Mouse (Mus musculus): Measurements from ENCODE around the gene Ap3b1.

Gene Ap3b1

DNA sequence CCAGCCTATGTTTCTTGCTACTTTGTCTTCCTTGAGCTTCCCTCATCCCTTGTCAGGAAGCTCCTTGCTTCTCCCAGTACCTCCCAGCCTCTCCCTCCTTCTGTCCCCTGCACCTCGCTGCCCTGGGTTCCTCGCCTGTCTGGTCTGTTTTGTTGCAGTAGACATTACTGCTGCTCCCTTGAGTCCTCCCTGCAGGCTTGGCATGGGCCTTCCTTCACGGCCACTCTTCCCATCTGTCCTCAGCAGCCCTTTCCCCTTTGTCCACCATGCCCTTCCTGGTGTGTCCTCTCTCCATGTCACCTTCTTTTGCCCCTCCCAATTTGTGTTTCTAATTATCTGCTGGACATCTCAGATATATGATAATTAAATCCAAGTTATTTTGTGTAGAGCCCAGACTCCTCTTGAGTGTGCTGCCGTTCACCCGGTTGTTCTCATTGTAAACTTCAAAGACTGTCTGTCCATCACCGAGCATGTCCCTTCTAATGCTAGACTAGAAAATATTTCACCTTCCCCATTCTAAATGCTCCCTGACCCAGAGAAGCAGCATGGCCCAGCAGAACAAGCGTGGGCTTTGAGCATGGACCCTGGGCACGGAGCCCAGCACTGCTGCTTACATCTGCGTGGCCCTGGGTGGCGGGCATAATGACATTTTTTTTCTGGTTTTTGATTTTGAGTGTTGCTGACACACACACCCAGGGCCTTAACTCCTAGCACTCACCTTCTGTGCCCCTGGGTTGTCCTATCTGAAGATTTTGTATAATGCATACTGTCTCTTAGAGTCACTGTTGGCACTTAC, 181.3 kb downstream of the Ap3b1 start:
- DNase-seq (ENCODE audit: low spot score), result no peak

- no peak for DNase-seq (ENCODE audit: low spot score)
These were observed 183.3 kb downstream of the Ap3b1 start for GRCm38 (mm10) chr13:94542061-94542460.

GRCm38 (mm10) chr13:94544211-94544610, 185.5 kb downstream of the Ap3b1 start:
- DNase-seq (ENCODE audit: low spot score), result no peak

GRCm38 (mm10) chr13:94545739-94546138, 187.0 kb downstream of the Ap3b1 start:
- no peak for DNase-seq (ENCODE audit: low spot score)

GRCm38 (mm10) chr13:94546246-94546645, 187.5 kb downstream of the Ap3b1 start:
- DNase-seq (ENCODE audit: low spot score), result no peak

- DNase-seq (ENCODE audit: low spot score), result no peak
These were observed 190.8 kb downstream of the Ap3b1 start for GRCm38 (mm10) chr13:94549580-94549979.

DNA sequence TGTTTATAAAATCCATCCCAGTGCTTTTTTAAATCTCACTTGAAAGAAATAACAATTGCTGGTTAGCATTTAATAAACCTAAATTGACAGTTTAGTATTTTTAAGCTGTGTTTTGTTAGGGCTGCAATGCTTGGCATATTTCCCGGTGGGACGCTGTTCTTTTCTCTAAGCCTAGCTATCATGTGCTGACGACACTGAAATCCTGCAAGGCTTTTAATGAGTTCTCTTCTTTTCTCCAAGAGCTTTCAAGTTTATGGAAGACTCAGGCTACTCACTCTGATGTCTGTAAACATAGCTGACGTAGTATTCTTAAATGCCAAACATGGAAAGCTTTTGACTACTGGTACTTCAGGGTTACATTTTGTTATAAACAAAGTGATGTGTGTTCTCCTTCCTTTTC, 191.3 kb downstream of the Ap3b1 start:
- DNase-seq (ENCODE audit: low spot score), result no peak

DNA sequence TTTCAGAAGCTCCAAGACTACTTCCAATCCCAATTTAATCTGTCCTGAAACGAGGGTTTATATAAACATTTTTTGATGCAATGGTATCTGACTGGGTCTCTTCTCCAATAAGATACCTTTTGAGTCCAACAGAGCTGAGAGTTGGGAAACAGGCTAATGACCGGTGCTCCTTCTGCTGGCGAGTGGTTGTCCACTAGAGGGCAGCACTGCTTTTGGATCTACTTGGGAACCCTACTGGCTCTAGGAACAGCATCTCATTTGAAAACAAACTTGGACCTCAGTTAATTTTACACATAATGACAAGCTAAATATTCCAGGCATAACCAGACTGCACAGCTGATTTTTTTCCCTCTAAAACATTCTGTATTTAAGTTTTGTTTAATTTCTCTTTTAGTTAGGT, 201.3 kb downstream of the Ap3b1 start:
- peak; percentile 68 for DNase-seq (ENCODE audit: low spot score)

DNA sequence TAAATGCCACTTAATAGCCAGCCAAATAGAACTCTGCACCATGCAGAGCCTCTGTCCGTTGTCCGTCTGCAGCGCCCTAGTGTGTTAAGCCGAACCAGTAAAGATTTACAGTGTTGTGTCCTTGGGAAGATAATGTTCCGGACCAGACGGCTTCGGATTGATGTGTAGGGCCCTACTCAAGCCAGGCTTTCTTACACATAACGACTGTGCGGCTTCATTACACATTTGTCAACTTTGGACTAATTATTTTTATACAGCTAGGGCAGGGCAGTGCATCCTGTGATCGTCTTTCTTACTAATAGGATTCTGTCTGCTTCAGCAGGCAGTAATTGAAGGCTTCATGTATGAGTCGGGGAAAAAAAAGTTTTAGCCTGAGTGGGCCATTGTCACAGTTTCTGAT, 202.1 kb downstream of the Ap3b1 start:
- no peak for DNase-seq (ENCODE audit: low spot score)

DNA sequence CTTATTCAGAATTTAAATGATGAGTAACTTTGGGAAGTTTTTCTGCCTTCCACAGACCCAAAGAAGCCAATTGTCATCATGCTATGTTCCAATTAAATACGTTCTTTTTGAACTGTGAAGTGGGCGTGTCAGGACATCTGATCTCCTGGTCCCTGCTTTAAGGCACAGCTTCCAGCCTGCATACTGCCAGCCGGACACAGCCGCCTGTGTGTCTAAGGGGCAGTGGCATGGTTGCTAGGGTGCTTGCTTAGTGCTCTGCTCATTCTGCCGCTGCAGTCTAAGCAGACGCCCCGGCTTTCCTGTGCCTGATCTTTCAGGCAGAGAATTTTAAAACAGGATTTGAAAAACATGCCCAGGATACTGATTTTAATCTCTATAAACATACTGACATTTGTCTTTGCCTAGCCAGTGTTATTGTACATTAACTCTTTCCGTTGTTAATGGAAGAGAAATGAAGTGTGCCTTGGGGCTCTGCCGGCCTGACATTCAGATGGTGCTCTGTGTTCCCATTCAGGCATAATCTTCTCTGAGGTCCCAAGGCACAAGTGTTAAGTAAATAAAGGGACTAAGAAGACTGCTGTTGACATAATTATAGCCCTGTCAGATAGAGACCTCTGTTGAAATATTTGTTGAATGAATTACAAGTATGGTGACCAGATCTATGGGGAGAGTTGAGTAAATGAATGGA, 204.0 kb downstream of the Ap3b1 start:
- DNase-seq (ENCODE audit: low spot score), result no peak

GRCm38 (mm10) chr13:94563836-94564235, 205.1 kb downstream of the Ap3b1 start:
- no peak for DNase-seq (ENCODE audit: low spot score)

DNA sequence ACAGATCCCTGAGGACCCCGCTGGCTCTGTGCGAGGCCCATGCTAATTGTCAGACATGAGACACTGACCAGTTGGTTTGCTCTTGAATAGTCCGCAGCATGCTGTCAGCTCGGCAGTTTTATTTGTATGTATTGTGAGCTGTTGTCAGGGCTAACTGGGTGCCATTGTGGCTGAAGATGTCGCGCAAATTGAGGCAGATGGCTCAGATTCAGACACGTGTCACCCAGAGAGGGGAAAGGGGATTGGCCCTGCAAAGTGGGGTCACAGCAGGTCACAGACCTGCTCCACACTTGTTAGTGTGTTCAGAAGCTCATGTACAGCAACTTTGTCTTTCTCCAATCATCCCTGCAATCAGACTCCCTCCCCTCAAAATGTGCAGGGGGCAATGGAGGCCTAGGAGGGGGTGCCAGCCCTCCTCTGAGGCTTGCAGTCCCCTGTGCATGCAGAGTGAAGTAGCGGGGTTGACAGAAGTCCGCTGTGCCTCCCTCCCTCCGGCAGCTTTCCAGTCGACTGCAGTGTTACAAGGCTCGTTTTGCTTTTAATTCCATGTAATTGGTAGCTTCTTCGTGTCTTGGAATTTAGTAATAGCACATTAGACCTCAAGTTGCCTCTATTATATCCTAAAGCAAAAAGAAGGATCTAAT, 205.7 kb downstream of the Ap3b1 start:
- DNase-seq (ENCODE audit: low spot score), result no peak

GRCm38 (mm10) chr13:94565176-94565575, 206.4 kb downstream of the Ap3b1 start:
- DNase-seq (ENCODE audit: low spot score), result no peak

- no peak for DNase-seq (ENCODE audit: low spot score)
These were observed 206.9 kb downstream of the Ap3b1 start for GRCm38 (mm10) chr13:94565616-94566015.

GRCm38 (mm10) chr13:94567739-94568138, 209.0 kb downstream of the Ap3b1 start:
- DNase-seq (ENCODE audit: low spot score), result no peak

- no peak for DNase-seq (ENCODE audit: low spot score)
These were observed 212.2 kb downstream of the Ap3b1 start for GRCm38 (mm10) chr13:94571001-94571400.

GRCm38 (mm10) chr13:94573356-94573755, 214.6 kb downstream of the Ap3b1 start:
- no peak for DNase-seq (ENCODE audit: low spot score)

DNA sequence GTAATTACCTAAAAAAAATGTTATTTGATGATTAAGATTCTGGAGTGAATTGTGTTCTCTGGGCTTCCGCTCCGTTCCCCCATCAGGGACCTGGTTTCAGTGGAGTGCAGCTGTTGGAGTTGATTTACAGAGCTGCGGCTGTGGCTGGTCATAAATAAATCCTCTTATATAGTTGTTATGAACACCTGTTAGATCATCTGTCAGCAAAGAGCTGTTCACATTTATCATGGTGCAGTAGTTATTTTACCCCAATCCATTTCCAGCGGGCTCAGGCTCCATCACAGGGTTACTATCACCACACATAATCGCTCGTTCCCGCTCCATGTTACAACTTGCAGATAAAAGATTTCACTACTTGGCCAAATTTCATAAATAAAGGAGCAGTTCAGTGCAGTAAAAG, 215.1 kb downstream of the Ap3b1 start:
- DNase-seq (ENCODE audit: low spot score), result no peak

DNA sequence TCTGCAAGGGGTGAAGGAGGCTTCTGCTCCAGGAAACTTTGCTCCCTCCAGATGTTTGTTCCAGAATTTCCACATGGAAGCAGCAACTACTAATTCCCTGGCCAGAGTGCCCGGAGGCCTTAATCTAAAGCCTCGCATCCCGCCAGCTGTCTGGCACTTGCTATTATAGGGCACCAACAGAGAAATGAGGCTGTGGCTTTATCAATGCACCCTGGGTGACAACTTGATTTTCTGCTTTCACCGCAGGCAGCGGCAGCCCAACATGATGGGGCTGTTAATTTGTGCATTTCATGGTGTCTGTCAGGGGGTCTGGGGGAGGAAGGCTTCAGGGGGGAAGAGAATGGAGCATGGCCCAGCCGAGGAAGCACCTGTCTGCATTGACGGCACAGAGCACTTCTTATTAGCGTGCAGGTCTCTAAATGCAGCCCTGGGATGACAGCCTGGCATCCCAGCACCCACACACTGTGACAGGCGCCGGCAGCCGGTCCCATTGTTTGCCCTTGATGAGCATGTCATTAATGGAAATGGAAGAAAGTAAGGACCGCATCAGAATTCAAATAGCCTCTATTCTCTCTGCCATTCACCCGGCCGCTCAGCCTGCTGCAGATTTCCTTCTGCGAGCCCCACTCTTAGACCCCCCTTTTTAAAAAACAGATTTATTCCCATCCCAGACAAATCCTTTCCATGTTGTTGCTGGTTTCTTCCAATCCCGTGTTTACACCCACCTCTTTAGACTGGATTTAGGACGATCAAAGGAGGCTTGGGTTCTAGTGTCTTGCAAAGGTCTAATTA, 217.0 kb downstream of the Ap3b1 start:
- no peak for DNase-seq (ENCODE audit: low spot score)

DNA sequence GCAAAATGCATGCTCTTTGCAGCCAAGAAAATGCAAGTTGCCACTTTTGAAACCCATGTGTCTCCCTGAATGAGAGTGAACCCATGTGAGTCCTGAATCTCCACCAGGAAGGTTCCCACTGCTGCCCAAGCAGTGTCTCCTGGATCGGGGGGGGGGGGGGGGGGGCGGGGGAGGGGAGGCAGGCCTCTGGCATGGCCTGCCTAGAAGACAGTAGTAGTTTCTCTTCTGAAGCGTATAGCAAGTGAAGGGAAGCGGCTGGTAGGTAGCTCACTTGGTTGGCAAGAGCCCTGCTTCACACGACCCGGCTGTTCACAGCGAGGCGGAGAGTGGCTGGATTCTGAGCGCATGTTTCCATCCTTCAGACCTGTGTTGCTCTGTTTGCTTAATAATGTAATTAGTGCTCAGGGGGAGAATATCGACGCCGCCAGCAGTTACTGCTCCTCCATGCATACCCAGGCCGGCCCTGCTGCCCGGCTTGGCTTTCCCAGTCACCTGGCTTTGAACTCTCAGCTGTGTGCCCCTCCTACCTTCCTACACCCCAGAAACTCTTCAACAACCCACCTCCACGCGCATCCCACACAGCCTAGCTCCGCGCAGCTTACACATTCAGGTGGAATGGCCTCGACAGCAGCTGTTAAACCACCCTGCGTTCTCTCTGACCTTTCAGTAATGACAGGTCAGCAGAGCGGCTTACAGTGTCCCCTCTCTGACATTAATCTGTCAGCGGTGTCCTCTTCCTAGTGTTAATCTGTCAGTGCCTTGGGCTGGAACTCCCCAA, 217.8 kb downstream of the Ap3b1 start:
- no peak for DNase-seq (ENCODE audit: low spot score)

GRCm38 (mm10) chr13:94577177-94577540, 218.4 kb downstream of the Ap3b1 start:
- no peak for DNase-seq (ENCODE audit: low spot score)

- no peak for DNase-seq (ENCODE audit: low spot score)
These were observed 236.5 kb downstream of the Ap3b1 start for GRCm38 (mm10) chr13:94595289-94595688.
